8 mouse cellular contexts compared by ENCODE assay signal in genomic region chr17:78836056-78836455, GRCm38 (mm10). TPM values are rescaled to one million over a fixed set of nuclear protein-coding genes. Genes with fewer than 3 reads are reported as not detected.
A peak's percentile ranks its signal among the peaks of the same experiment; 100 is the strongest.
DNase-seq lines count a peak whose midpoint lies in the region; ATAC-seq and TF ChIP-seq lines count a peak whose summit lies in the region.

No protein-coding gene starts in this region.

- no peaks in the 10 kb centered on the region for H3K9me3 ChIP-seq in hindbrain, embryonic 13.5 days
- no peaks in the 10 kb centered on the region for H3K9me3 ChIP-seq in midbrain, embryonic 16.5 days (replicated peaks; ENCODE audit: control insufficient read depth, low read length, poor library complexity, severe bottlenecking)

- H3K27ac ChIP-seq in left cerebral cortex, adult 2 months, result peak overlapping the region; percentile 82; the same call in 1 of the 2 replicates
- H3K27ac ChIP-seq in hindbrain, embryonic 13.5 days, result peak overlapping the region; percentile 85
- peak overlapping the region; percentile 87 for H3K27ac ChIP-seq in midbrain, embryonic 16.5 days (ENCODE audit: low read length)

- H3K4me3 ChIP-seq in left cerebral cortex, adult 2 months, result peak overlapping the region; percentile 95
- H3K4me3 ChIP-seq in hindbrain, embryonic 13.5 days, result peak overlapping the region; percentile 86
- H3K4me3 ChIP-seq in midbrain, embryonic 16.5 days (ENCODE audit: low read depth, low read length), result peak overlapping the region; percentile 89

- H3K4me2 ChIP-seq in hindbrain, embryonic 13.5 days, result peak overlapping the region; percentile 82
- H3K4me2 ChIP-seq in midbrain, embryonic 16.5 days (ENCODE audit: low read length), result peak overlapping the region; percentile 94

- WGBS in hindbrain, embryonic 13.5 days, result 28% methylated on average over 2 of the region's 2 CpGs
- 26% methylated on average over 2 of the region's 2 CpGs for WGBS in midbrain, embryonic 16.5 days

- peak overlapping the region; percentile 70 for H3K9ac ChIP-seq in hindbrain, embryonic 13.5 days
- peak overlapping the region; percentile 74 for H3K9ac ChIP-seq in midbrain, embryonic 16.5 days (ENCODE audit: low read depth, low read length)

- intact Hi-C loops in left cerebral cortex, adult 2 months (cut with DNase I), result no loop called here
- intact Hi-C loops in left cerebral cortex, postnatal 36 days (cut with DNase I), result loop anchor here (5.0 kb wide), 1 partner anchor 81 kb away; the partner anchor contains the start of gene Cebpzos
- intact Hi-C loops in left cerebral cortex, postnatal 4 days (cut with DNase I), result no loop called here

- H3K4me1 ChIP-seq in hindbrain, embryonic 13.5 days (replicated peaks), result peaks cover 17% of the 10 kb centered on the region
- H3K4me1 ChIP-seq in midbrain, embryonic 16.5 days (ENCODE audit: control insufficient read depth, insufficient read depth, low read length), result peaks cover 21% of the 10 kb centered on the region

- peaks cover 29% of the 10 kb centered on the region for H3K36me3 ChIP-seq in hindbrain, embryonic 13.5 days
- H3K36me3 ChIP-seq in midbrain, embryonic 16.5 days (ENCODE audit: control insufficient read depth, insufficient read depth, low read length), result peaks cover 9% of the 10 kb centered on the region

- DNase-seq in left cerebral cortex, adult 2 months (ENCODE audit: extremely low spot score in 1 of 2, low spot score in 2 of 2), result no peak
- no peak for DNase-seq in left cerebral cortex, postnatal 36 days (ENCODE audit: low spot score in 2 of 2)
- peak; percentile 6 for DNase-seq in brain, adult 2 months (ENCODE audit: low read depth, low spot score)
- no peak for DNase-seq in natural killer cell, adult 2 months (ENCODE audit: low spot score in 2 of 2)
- DNase-seq in left cerebral cortex, postnatal 4 days, result no peak
- DNase-seq in cerebellum, postnatal 25 days, result no peak

- peak; percentile 28 for TF ChIP-seq CTCF in left cerebral cortex, adult 2 months (IDR thresholded peaks at IDR 0.05)

- H3K27me3 ChIP-seq in hindbrain, embryonic 13.5 days, result no peaks in the 10 kb centered on the region
- no peaks in the 10 kb centered on the region for H3K27me3 ChIP-seq in midbrain, embryonic 16.5 days (ENCODE audit: control insufficient read depth, insufficient read depth, low read depth, low read length)

- no peak for ATAC-seq in hindbrain, embryonic 13.5 days (ENCODE audit: low FRiP score)
- no peak for ATAC-seq in midbrain, embryonic 16.5 days

RNA-seq across cellular contexts. Expression of gene Gpatch11, which starts 0.7 kb away (rescaled TPM):
- total RNA-seq in left cerebral cortex, adult 2 months (2021), result 10 to 100 TPM; 38.6 to 42.8 TPM
- 10 to 100 TPM; 35.9 to 44.5 TPM for total RNA-seq in left cerebral cortex, postnatal 36 days (2021)
- 48.8 and 52.7 TPM in 2 replicates for polyA plus RNA-seq in hindbrain, embryonic 13.5 days (2015; fragmentation: Nextera tagmentation; extraction: Ambion mirVana)
- 50.9 and 51.6 TPM in 2 replicates for polyA plus RNA-seq in midbrain, embryonic 16.5 days (2015; fragmentation: Nextera tagmentation; extraction: Ambion mirVana)
- total RNA-seq in left cerebral cortex, postnatal 4 days (2021), result 10 to 100 TPM; 33.3 to 36.9 TPM

RNA-seq across cellular contexts. Expression of gene Heatr5b, which starts 0.9 kb away (rescaled TPM):
- total RNA-seq in left cerebral cortex, adult 2 months (2021), result 10 to 100 TPM; 56.7 to 59.8 TPM
- 10 to 100 TPM; 55.4 to 60.1 TPM for total RNA-seq in left cerebral cortex, postnatal 36 days (2021)
- 20.4 and 21.3 TPM in 2 replicates for polyA plus RNA-seq in hindbrain, embryonic 13.5 days (2015; fragmentation: Nextera tagmentation; extraction: Ambion mirVana)
- 20.5 and 23.2 TPM in 2 replicates for polyA plus RNA-seq in midbrain, embryonic 16.5 days (2015; fragmentation: Nextera tagmentation; extraction: Ambion mirVana)
- 10 to 100 TPM; 53.9 to 54.7 TPM for total RNA-seq in left cerebral cortex, postnatal 4 days (2021)

RNA-seq across cellular contexts. Expression of gene Eif2ak2, which starts 46.3 kb away (rescaled TPM):
- total RNA-seq in left cerebral cortex, adult 2 months (2021), result 1 to 10 TPM; 4.6 to 5.5 TPM
- total RNA-seq in left cerebral cortex, postnatal 36 days (2021), result 1 to 10 TPM; 3.6 to 4.6 TPM
- 4.0 and 5.9 TPM in 2 replicates for polyA plus RNA-seq in hindbrain, embryonic 13.5 days (2015; fragmentation: Nextera tagmentation; extraction: Ambion mirVana)
- 2.0 and 2.4 TPM in 2 replicates for polyA plus RNA-seq in midbrain, embryonic 16.5 days (2015; fragmentation: Nextera tagmentation; extraction: Ambion mirVana)
- total RNA-seq in left cerebral cortex, postnatal 4 days (2021), result 1 to 10 TPM; 5.1 to 5.9 TPM
